Comparison of ENCODE assay signal across 20 mouse cellular contexts in the genomic region with DNA sequence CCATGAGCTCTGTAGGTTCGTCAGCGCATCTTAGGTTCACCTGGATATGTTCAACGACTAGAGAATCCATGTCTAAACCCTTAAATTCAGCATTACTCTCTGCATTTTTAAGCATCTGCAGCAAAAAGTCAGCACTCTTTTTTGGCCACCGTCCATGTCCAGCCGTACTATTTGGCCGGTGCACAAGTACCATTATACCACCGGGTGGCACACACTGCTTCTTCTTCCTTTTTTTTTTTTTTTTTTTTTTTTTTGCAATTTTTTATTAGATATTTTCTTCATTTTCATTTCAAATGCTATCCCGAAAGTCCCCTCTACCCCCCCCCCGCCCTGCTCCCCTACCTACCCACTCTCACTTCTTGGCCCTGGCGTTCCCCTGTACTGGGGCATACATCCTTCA. TPM values are rescaled to one million over a fixed set of nuclear protein-coding genes. Genes with fewer than 3 reads are reported as not detected.
DNase-seq lines count a peak whose midpoint lies in the region; ATAC-seq and TF ChIP-seq lines count a peak whose summit lies in the region.
"Had no signal": no experiment of that assay in that cellular context is flagged by ENCODE, and none has a peak within 500 bp of the region (broad histone marks: within the 10 kb centered on the region; RNA-seq: fewer than 3 reads in every experiment).

No protein-coding gene starts in this region.

- H3K36me3 ChIP-seq in kidney, adult 2 months (ENCODE audit: control insufficient read depth, insufficient read depth, low read length), result no peaks in the 10 kb centered on the region
- H3K36me3 ChIP-seq in kidney, embryonic 16.5 days (ENCODE audit: insufficient read depth, low read length), result no peaks in the 10 kb centered on the region
- no peaks in the 10 kb centered on the region for H3K36me3 ChIP-seq in lung, embryonic 14.5 days (ENCODE audit: insufficient read depth)
- no peaks in the 10 kb centered on the region for H3K36me3 ChIP-seq in ES-E14 (ENCODE audit: control insufficient read depth, insufficient read depth, low read length, poor library complexity, severe bottlenecking)
- H3K36me3 ChIP-seq: embryonic facial prominence, embryonic 13.5 days; forebrain, embryonic 12.5 days; heart, embryonic 10.5 days; hindbrain, embryonic 12.5 days had no signal

- H3K4me1 ChIP-seq in kidney, adult 2 months (ENCODE audit: control insufficient read depth, insufficient read depth, low read length), result no peaks in the 10 kb centered on the region
- H3K4me1 ChIP-seq in kidney, embryonic 16.5 days (ENCODE audit: insufficient read depth, low read length), result no peaks in the 10 kb centered on the region
- no peaks in the 10 kb centered on the region for H3K4me1 ChIP-seq in lung, embryonic 14.5 days (ENCODE audit: insufficient read depth)
- no peaks in the 10 kb centered on the region for H3K4me1 ChIP-seq in ES-E14 (ENCODE audit: control insufficient read depth in 2 of 2, insufficient read depth in 2 of 2, low read length in 2 of 2, poor library complexity in 1 of 2)
- H3K4me1 ChIP-seq: embryonic facial prominence, embryonic 13.5 days; forebrain, embryonic 12.5 days; heart, embryonic 10.5 days; hindbrain, embryonic 12.5 days had no signal

- no peaks in the 10 kb centered on the region for H3K9me3 ChIP-seq in kidney, embryonic 16.5 days (ENCODE audit: low read length)
- no peaks in the 10 kb centered on the region for H3K9me3 ChIP-seq in lung, embryonic 14.5 days (ENCODE audit: low read depth, low read length)
- H3K9me3 ChIP-seq in ES-E14 (ENCODE audit: control insufficient read depth, insufficient read depth, low read depth, low read length), result no peaks in the 10 kb centered on the region
- H3K9me3 ChIP-seq: embryonic facial prominence, embryonic 13.5 days; forebrain, embryonic 12.5 days; heart, embryonic 10.5 days; hindbrain, embryonic 12.5 days had no signal

- H3K9ac ChIP-seq in kidney, embryonic 16.5 days (replicated peaks; ENCODE audit: low read length), result no peak overlapping the region
- no peak overlapping the region for H3K9ac ChIP-seq in lung, embryonic 14.5 days
- no peak overlapping the region for H3K9ac ChIP-seq in ES-E14 (ENCODE audit: insufficient read depth, low read depth, low read length, poor library complexity, severe bottlenecking)
- H3K9ac ChIP-seq: embryonic facial prominence, embryonic 13.5 days; forebrain, embryonic 12.5 days; hindbrain, embryonic 12.5 days had no signal

- DNase-seq in kidney, adult 2 months, result peak; percentile 3
- peak; percentile 20 for DNase-seq in lung, embryonic 14.5 days
- no peak for DNase-seq in lung, postnatal 25 days (ENCODE audit: low spot score)
- DNase-seq in ES-E14 (ENCODE audit: low read depth, low spot score), result no peak
- no peak for DNase-seq in thymus, postnatal 36 days
- DNase-seq: adrenal gland, adult 8-10 months; cerebellum, adult 11 months; cerebellum, adult 8-10 months; cerebellum, postnatal 25 days; gastrocnemius, postnatal 10 days; heart, adult 18-20 months; heart, postnatal 10 days; heart, postnatal 4 days had no signal

- no peak overlapping the region for H3K27ac ChIP-seq in kidney, adult 2 months (ENCODE audit: insufficient read depth, low read depth, low read length)
- no peak overlapping the region for H3K27ac ChIP-seq in kidney, embryonic 16.5 days (ENCODE audit: low read length)
- no peak overlapping the region for H3K27ac ChIP-seq in lung, embryonic 14.5 days (ENCODE audit: low read depth)
- no peak overlapping the region for H3K27ac ChIP-seq in ES-E14 (ENCODE audit: insufficient read depth, low read depth, low read length, poor library complexity, severe bottlenecking)
- H3K27ac ChIP-seq: embryonic facial prominence, embryonic 13.5 days; forebrain, embryonic 12.5 days; heart, embryonic 10.5 days; hindbrain, embryonic 12.5 days had no signal

- no peak overlapping the region for H3K4me2 ChIP-seq in kidney, embryonic 16.5 days (replicated peaks; ENCODE audit: low read depth, low read length)
- H3K4me2 ChIP-seq in lung, embryonic 14.5 days, result no peak overlapping the region
- H3K4me2 ChIP-seq: embryonic facial prominence, embryonic 13.5 days; forebrain, embryonic 12.5 days; hindbrain, embryonic 12.5 days had no signal

- in situ Hi-C loops in ES-E14 (cut with MboI; ENCODE audit: low sequenced_read_pairs in 2 of 2, unreplicated experiment in 2 of 2), result no loop called here

- 81% methylated on average over 10 of the region's 10 CpGs for WGBS in kidney, adult 2 months
- WGBS in kidney, embryonic 16.5 days, result 90% methylated on average over 10 of the region's 10 CpGs
- 79% methylated on average over 10 of the region's 10 CpGs for WGBS in lung, embryonic 14.5 days

- H3K4me3 ChIP-seq in kidney, adult 2 months (ENCODE audit: insufficient read depth, low read depth, low read length), result no peak overlapping the region
- no peak overlapping the region for H3K4me3 ChIP-seq in kidney, embryonic 16.5 days (ENCODE audit: low read length)
- H3K4me3 ChIP-seq in lung, embryonic 14.5 days (ENCODE audit: low read depth, low read length), result no peak overlapping the region
- H3K4me3 ChIP-seq in ES-E14 (ENCODE audit: insufficient read depth in 1 of 2, low read depth in 1 of 2, low read length in 2 of 2, poor library complexity in 1 of 2, severe bottlenecking in 1 of 2), result no peak overlapping the region
- H3K4me3 ChIP-seq: embryonic facial prominence, embryonic 13.5 days; forebrain, embryonic 12.5 days; heart, embryonic 10.5 days; hindbrain, embryonic 12.5 days had no signal

- TF ChIP-seq POLR2A in kidney, adult 2 months (IDR thresholded peaks at IDR 0.05; ENCODE audit: low read depth, low read length), result no peak

- no peaks in the 10 kb centered on the region for H3K27me3 ChIP-seq in kidney, adult 2 months (replicated peaks; ENCODE audit: control insufficient read depth, insufficient read depth, low read length)
- H3K27me3 ChIP-seq in kidney, embryonic 16.5 days (ENCODE audit: insufficient read depth, low read length), result no peaks in the 10 kb centered on the region
- no peaks in the 10 kb centered on the region for H3K27me3 ChIP-seq in lung, embryonic 14.5 days (ENCODE audit: insufficient read depth, low read length)
- H3K27me3 ChIP-seq: embryonic facial prominence, embryonic 13.5 days; forebrain, embryonic 12.5 days; hindbrain, embryonic 12.5 days had no signal

- no peak for ATAC-seq in kidney, embryonic 16.5 days (ENCODE audit: low FRiP score, low TSS enrichment)
- ATAC-seq in lung, embryonic 14.5 days (ENCODE audit: insufficient read depth), result no peak
- ATAC-seq: forebrain, embryonic 16.5 days; hindbrain, embryonic 16.5 days had no signal

- TF ChIP-seq CTCF in kidney, adult 2 months (conservative IDR thresholded peaks at IDR 0.05; ENCODE audit: insufficient read depth, insufficient read length, low read depth, low read length), result no peak
- no peak for TF ChIP-seq CTCF in lung, embryonic 14.5 days (IDR thresholded peaks at IDR 0.05; ENCODE audit: low read depth)

TF ChIP-seq in ES-E14, 5 proteins besides CTCF, POLR2A, EP300 and RAD21:
- TF ChIP-seq ZNF384 (IDR thresholded peaks at IDR 0.05; ENCODE audit: low read depth, low read length) (0 out of 2 replicates have a peak, but pooled peaks have one; percentile 34), CHD2 (IDR thresholded peaks at IDR 0.05; ENCODE audit: low read depth, low read length) (no peak)

RNA-seq across cellular contexts. Expression of a gene that starts 47.2 kb away (rescaled TPM):
- 0.76 and 1.2 TPM in 2 replicates for polyA plus RNA-seq in kidney, adult 2 months (2012; rRNA removed)
- polyA plus RNA-seq in kidney, embryonic 16.5 days (2015; fragmentation: Nextera tagmentation; extraction: Ambion mirVana), result 12.1 and 16.5 TPM in 2 replicates
- polyA plus RNA-seq in lung, embryonic 14.5 days (2014; fragmentation: Nextera tagmentation; extraction: Ambion mirVana), result 39.3 and 39.6 TPM in 2 replicates
- 4.1 and 7.7 TPM in 2 replicates for total RNA-seq in ES-E14 (2012; rRNA removed)

Comparison
In these comparisons a context has a peak if more than half of its experiments do, and no peak if none do; other contexts are left out.
1. DNase-seq: peak in kidney, adult 2 months (single experiment) and lung, embryonic 14.5 days (single experiment); none in lung, postnatal 25 days (single experiment), ES-E14 (single experiment) and thymus, postnatal 36 days (0 of 2).